Mouse (Mus musculus): ENCODE results near the gene 1700022I11Rik.

- TF ChIP-seq EP300 (IDR thresholded peaks at IDR 0.05; ENCODE audit: low read depth) = no peak
- 0 out of 2 replicates have a peak, but pooled peaks have one; percentile 5 for TF ChIP-seq CTCF (IDR thresholded peaks at IDR 0.05; ENCODE audit: low read depth)
These were observed 18.9 kb downstream of the 1700022I11Rik start for GRCm38 (mm10) chr4:42988296-42988695.

All from heart, postnatal 0 days (tissue).